Mouse (Mus musculus) hindbrain, embryonic 16.5 days (tissue): Measurements from ENCODE around the gene Eid2. TPM values are rescaled to one million over a fixed set of nuclear protein-coding genes. Genes with fewer than 3 reads are reported as not detected.
"Not testable (repeated sequence)": the region's sequence is repeated elsewhere in the genome, so short reads cannot be mapped to it uniquely, and the experiment has no call there.

Experiments
- ATAC-seq: fragments of 200-750 bp; cut with Nextera tagmentation; 2 replicates; pipeline ENCODE4 v1.8.0; 2017; ENCODE audit warnings: moderate TSS enrichment, moderate library complexity
- H3K27ac ChIP-seq: fragments of 300-500 bp; sonication (generic); 2 replicates; pipeline ENCODE4 v1.5.1; 2014; ENCODE audit warnings: low read depth, mild to moderate bottlenecking, control low read depth, low read length, moderate library complexity
- H3K27me3 ChIP-seq: fragments of 300-500 bp; sonication (generic); replicated peaks from 2 replicates; pipeline ENCODE4 v1.6.1; 2014; ENCODE audit warnings: low read length; ENCODE audit not compliant: control insufficient read depth, insufficient read depth
- H3K36me3 ChIP-seq: fragments of 300-500 bp; sonication (generic); 2 replicates; pipeline ENCODE4 v1.6.1; 2014; ENCODE audit warnings: mild to moderate bottlenecking, low read length, moderate library complexity, mixed read lengths; ENCODE audit not compliant: control insufficient read depth, insufficient read depth
- H3K4me1 ChIP-seq: fragments of 300-500 bp; sonication (generic); 2 replicates; pipeline ENCODE4 v1.6.1; 2014; ENCODE audit warnings: low read depth, low read length; ENCODE audit not compliant: control insufficient read depth, insufficient read depth
- H3K4me2 ChIP-seq: fragments of 300-500 bp; sonication (generic); 2 replicates; pipeline ENCODE4 v1.6.1; 2014; ENCODE audit warnings: mild to moderate bottlenecking, low read length, control low read depth, moderate library complexity
- H3K4me3 ChIP-seq: fragments of 300-500 bp; sonication (generic); 2 replicates; pipeline ENCODE4 v1.5.1; 2014; ENCODE audit warnings: mild to moderate bottlenecking, low read length, control low read depth, moderate library complexity
- H3K9ac ChIP-seq: fragments of 300-500 bp; sonication (generic); 2 replicates; pipeline ENCODE4 v1.6.1; 2014; ENCODE audit warnings: low read depth, mild to moderate bottlenecking, control low read depth, low read length, moderate library complexity
- H3K9me3 ChIP-seq: fragments of 300-500 bp; sonication (generic); 2 replicates; pipeline ENCODE4 v1.6.1; 2014; ENCODE audit warnings: mild to moderate bottlenecking, low read length, moderate library complexity; ENCODE audit not compliant: control insufficient read depth
- WGBS: fragments of 180-500 bp; shearing (Covaris S2); extraction: QIAGEN DNeasy Blood & Tissue Kit; methylation state at CpG from one replicate; pipeline ENCODE4 v1.1.7; 2014; 5-methylcytosine and 5-hydroxymethylcytosine counted together
- polyA plus RNA-seq: library from polyadenylated mRNA; unstranded; fragments of >200 nt; fragmentation: Nextera tagmentation; extraction: Ambion mirVana; gene quantifications from 2 replicates; pipeline ENCODE4 v1.2.1, GENCODE M21; 2015

The Eid2 gene
- 2.9 and 3.7 TPM in 2 replicates for polyA plus RNA-seq

DNA sequence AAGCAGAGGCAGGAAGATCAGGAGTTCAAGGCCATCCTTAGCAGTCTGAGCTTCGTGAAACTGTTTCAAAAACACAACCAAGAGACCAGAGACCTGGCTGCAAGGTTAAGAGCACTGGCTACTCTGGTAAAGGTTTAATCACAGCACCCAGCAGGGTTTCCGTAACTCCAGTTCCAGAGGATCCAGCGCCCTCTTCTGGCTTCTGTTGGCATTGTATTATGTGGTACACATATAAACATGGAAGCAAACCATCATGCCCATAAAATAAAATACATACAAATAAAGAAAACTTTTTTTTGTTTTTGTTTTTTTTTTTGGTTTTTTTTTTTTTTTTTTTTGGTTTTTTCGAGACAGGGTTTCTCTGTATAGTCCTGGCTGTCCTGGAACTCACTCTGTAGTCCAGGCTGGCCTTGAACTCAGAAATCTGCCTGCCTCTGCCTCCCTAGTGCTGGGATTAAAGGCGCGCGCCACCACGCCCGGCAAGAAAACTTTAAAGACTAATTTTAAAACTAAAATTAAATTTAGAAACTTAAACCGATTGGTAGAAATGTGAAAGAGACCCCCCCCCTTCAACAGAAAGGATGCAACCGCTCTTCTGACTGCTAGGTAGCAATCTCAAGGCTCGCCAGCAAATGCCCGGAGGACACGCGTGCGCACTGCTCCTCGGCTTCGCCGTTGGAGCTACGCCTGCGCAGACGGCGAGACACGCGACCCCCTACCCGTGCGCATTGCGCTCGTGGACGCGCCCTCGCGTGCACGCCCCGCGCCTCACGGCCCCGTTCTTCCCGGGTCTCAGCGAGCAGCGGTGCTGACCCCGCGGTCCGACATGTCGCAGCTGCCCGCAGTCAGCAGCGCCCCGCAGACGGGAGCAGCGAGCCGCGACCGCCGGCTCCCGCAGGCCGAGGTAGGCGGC, at the start of gene Eid2:
Gene Eid2, plus strand, starts transcription at position 753 of the 913 bp plus-strand sequence.
- peak; percentile 94 for ATAC-seq
- Histone ChIP-seq H3K4me1 (peaks cover 9% of the 10 kb centered on the region), H3K4me2 (peak within 1 kb of the TSS; percentile 94), H3K9me3 (no peaks in the 10 kb centered on the region), H3K4me3 (peak within 1 kb of the TSS; percentile 94), H3K36me3 (peaks cover 4% of the 10 kb centered on the region; the same call in 1 of the 2 replicates), H3K27ac (peak within 1 kb of the TSS; percentile 92), H3K9ac (peak within 1 kb of the TSS; percentile 100), H3K27me3 (no peaks in the 10 kb centered on the region)
- WGBS, result 8% methylated on average over 50 of the region's 57 CpGs

DNA sequence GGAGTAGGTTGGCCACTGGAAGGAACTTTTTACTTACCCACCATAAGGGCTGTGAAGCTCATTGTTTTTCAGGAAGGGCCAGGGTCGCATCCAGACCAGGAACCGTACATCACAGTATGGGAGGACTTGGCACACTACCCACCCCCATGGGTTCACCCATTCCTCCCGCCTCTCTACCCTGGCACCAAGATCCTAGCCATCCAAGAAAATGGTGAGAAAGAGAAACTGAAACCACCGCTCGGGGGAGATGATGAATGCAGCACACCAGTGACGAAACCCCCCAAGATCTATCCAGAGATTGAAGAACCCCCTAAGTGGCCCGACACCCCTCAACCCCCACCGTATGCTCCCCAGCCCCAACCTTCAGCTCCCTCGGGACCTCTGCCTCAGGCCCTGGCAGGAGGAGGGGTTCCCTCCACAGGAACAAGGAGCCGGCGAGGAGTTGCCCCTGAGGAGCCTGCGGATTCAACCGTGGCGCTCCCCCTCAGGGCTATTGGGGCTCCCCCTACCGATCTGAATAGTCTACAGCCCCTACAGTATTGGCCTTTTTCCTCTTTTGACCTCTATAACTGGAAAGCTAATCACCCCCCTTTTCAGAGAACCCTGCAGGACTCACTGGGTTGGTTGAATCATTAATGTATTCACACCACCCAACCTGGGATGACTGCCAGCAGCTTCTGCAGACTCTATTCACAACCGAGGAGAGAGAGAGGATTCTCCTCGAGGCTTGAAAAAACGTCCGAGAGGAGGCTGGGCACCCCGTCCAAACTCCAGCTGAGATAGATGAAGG, 48.5 kb upstream of the Eid2 start:
- H3K4me2 ChIP-seq, ATAC-seq: not testable (repeated sequence)
- WGBS, result 75% methylated on average over 20 of the region's 20 CpGs

DNA sequence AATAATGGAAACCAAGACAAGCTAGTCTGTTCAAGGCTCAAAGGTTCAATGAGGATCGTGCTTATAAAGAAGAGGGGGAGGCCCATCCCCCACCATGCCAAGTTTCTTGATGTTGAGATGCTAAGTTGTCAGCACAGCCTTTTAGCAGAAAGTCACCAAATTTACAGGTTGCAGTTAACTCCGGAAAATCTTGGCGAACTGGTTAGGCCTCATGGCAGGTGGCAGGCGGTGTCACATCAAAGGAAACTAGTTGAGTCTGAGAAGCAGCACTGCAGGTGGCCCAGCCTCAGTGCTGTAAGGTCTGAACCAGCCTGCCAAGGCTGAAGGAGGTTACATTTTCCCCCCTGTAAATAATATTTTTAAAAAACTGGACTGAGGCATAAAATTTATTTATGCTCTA, 40.8 kb upstream of the Eid2 start:
- not testable (repeated sequence) for H3K27ac ChIP-seq, H3K36me3 ChIP-seq, H3K9ac ChIP-seq, H3K4me2 ChIP-seq, H3K27me3 ChIP-seq, H3K9me3 ChIP-seq, H3K4me1 ChIP-seq, ATAC-seq, H3K4me3 ChIP-seq
- 85% methylated on average over 4 of the region's 4 CpGs for WGBS

More for the DNA sequence above, 48.5 kb upstream of the Eid2 start:
- not testable (repeated sequence) for H3K4me1 ChIP-seq, H3K9me3 ChIP-seq, H3K36me3 ChIP-seq, H3K27ac ChIP-seq, H3K4me3 ChIP-seq, H3K9ac ChIP-seq, H3K27me3 ChIP-seq

DNA sequence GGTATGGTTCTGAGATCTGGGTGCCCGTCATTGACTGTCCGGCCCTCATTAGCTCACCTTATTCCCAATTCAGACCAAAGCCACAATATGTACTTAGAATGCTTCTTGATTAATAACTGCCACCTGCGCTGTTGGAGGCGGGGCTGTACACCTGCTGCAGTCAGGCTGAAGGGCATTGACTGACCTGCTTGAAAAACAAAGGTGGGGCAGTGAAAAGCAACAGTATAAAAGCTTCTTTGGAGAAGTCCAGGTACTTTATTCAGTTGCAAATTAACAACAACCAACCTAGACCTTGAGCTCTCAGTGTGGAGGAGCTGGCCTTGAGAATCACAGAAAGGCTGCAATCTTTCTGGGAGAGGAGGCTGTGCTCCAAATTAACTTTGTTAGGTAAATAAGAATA, 40.3 kb upstream of the Eid2 start:
- not testable (repeated sequence) for H3K9me3 ChIP-seq, ATAC-seq, H3K27me3 ChIP-seq, H3K4me2 ChIP-seq, H3K4me3 ChIP-seq, H3K27ac ChIP-seq, H3K9ac ChIP-seq, H3K4me1 ChIP-seq, H3K36me3 ChIP-seq
- 91% methylated on average over 4 of the region's 4 CpGs for WGBS

DNA sequence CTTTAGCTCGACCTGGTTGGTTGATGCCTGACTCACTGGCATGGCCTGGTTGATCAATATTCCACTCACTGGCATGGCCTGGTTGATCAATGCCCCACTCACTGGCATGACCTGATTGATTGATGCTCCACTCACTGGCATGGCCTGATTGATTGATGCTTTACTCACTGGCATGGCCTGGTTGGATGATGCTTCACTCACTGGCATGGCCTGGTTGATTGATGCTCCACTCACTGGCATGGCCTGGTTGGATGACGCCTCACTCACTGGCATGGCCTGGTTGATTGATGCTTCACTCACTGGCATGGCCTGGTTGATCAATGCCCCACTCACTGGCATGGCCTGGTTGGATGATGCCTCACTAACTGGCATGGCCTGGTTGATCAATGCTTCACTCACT, 23.7 kb upstream of the Eid2 start:
- H3K9ac ChIP-seq, H3K27me3 ChIP-seq, H3K27ac ChIP-seq, H3K4me1 ChIP-seq, H3K36me3 ChIP-seq, H3K4me3 ChIP-seq, H3K4me2 ChIP-seq, ATAC-seq, H3K9me3 ChIP-seq: not testable (repeated sequence)
- 77% methylated on average over 2 of the region's 2 CpGs for WGBS

DNA sequence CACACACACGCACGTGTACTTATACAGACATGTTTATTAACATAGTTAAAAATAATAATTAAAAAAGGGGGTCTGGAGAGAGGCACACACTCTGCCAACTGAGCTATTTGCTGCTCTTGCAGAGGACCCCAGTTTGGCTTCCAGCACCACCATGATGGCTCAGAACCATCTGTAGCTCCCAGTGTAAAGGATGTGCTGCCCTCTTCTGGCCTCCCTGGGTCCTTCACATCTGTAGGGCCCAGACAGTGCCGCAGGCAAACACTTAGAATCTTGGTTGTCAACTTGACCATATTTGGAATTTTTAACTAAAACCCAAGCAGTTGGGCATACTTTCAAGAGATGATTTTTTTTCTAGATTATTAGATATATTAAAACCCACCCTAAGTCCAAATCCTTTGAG, 18.7 kb upstream of the Eid2 start:
- Histone ChIP-seq H3K4me1 (no peaks in the 10 kb centered on the region), H3K9ac (no peak overlapping the region), H3K36me3 (no peaks in the 10 kb centered on the region), H3K27ac (no peak overlapping the region), H3K27me3 (no peaks in the 10 kb centered on the region), H3K4me2 (no peak overlapping the region), H3K9me3 (no peaks in the 10 kb centered on the region), H3K4me3 (no peak overlapping the region)
- WGBS, result 93% methylated on average over 3 of the region's 3 CpGs
- ATAC-seq, result no peak

DNA sequence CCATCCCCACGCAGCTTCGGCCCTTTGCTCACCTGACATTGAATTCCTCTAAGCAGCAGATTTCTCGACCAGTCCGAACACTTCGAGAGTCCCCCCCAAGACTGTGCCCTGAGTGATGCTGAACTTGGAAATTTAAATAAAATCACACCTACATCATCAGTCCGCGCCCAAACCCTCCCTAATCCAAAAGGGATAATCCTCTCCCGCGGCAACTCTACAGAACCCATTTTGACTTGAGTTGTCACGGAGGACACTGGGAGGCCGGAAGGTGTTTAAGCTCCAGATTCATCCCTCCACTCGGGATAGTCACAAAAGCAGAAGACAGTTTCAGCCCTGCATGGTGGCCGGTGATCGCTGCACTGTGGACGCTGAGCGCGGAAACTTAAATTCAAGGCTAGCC, 15.7 kb upstream of the Eid2 start:
- H3K27me3 ChIP-seq, result no peaks in the 10 kb centered on the region
- no peak overlapping the region for H3K9ac ChIP-seq
- no peak overlapping the region for H3K4me3 ChIP-seq
- H3K4me1 ChIP-seq, result no peaks in the 10 kb centered on the region
- ATAC-seq, result no peak
- WGBS, result 89% methylated on average over 17 of the region's 17 CpGs
- no peak overlapping the region for H3K27ac ChIP-seq
- H3K4me2 ChIP-seq, result no peak overlapping the region
- H3K36me3 ChIP-seq, result no peaks in the 10 kb centered on the region
- H3K9me3 ChIP-seq, result peaks cover 4% of the 10 kb centered on the region; the same call in 1 of the 2 replicates

DNA sequence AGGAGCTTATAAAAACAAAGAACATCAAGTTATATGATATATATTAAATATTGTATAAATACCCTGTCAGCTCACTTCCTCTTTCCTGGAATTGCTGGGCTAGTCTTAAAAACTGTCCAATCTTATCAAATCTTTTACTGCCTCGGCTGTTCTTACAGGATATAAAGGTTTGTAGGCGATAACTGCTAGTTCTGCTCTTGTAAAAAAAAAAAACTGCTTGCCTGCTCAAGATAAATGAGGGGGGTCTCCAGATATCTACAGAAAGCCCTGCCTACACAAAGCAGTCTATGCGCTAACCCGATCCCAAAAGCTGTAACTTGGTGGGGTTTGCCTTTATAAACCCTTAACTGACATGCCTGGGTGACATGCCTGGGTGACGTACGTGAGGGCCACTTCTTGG, 13.1 kb upstream of the Eid2 start:
- Histone ChIP-seq H3K9me3 (peaks cover 4% of the 10 kb centered on the region; the same call in 1 of the 2 replicates), H3K36me3 (no peaks in the 10 kb centered on the region), H3K4me3 (no peak overlapping the region), H3K27me3 (no peaks in the 10 kb centered on the region), H3K4me1 (no peaks in the 10 kb centered on the region), H3K9ac (no peak overlapping the region), H3K4me2 (no peak overlapping the region), H3K27ac (no peak overlapping the region)
- 90% methylated on average over 6 of the region's 6 CpGs for WGBS
- no peak for ATAC-seq

DNA sequence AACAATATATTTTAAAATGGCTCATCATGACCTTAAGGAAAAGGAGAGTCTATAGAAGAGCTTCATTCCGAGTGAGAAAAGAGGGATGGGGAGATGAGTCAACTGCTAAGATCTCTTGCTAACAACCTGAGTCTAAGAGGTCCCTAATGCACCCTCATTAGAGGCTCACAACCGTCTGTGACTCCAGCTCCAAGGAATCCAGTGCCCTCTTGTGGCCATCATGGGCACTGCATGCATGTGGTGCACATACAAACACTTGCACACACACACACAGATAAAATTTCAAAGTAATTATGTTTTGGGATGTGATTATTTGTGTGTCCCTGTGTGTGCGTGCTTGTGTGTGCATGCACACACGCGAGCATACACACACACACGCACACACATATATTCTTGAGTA, 12.2 kb upstream of the Eid2 start:
- Histone ChIP-seq H3K4me2 (no peak overlapping the region), H3K9ac (no peak overlapping the region), H3K36me3 (no peaks in the 10 kb centered on the region), H3K4me1 (no peaks in the 10 kb centered on the region), H3K4me3 (no peak overlapping the region), H3K27ac (no peak overlapping the region), H3K27me3 (no peaks in the 10 kb centered on the region), H3K9me3 (peaks cover 4% of the 10 kb centered on the region; the same call in 1 of the 2 replicates)
- 86% methylated on average over 6 of the region's 6 CpGs for WGBS
- ATAC-seq, result no peak
